Mouse (Mus musculus) intestine, embryonic 14.5 days (tissue): ENCODE results near the gene Sppl3. TPM values are rescaled to one million over a fixed set of nuclear protein-coding genes. Genes with fewer than 3 reads are reported as not detected.

ENCODE experiments used
- ATAC-seq: fragments of 200-750 bp; cut with Nextera tagmentation; replicated peaks from 2 replicates; pipeline ENCODE4 v1.8.0; 2017; ENCODE audit warnings: low read depth, moderate number of reproducible peaks, moderate TSS enrichment, moderate library complexity; ENCODE audit not compliant: low FRiP score, low TSS enrichment
- DNase-seq: peaks from one replicate; pipeline ENCODE4 v3.0.0-alpha.2; 2018; ENCODE audit warnings: low spot score
- H3K27ac ChIP-seq: fragments of 300-500 bp; sonication (generic); 2 replicates; pipeline ENCODE4 v1.5.1; 2014; ENCODE audit warnings: low read depth, mild to moderate bottlenecking, control low read depth
- H3K27me3 ChIP-seq: fragments of 300-500 bp; sonication (generic); replicated peaks from 2 replicates; pipeline ENCODE4 v1.6.1; 2014; ENCODE audit warnings: low read length, control low read depth; ENCODE audit not compliant: control insufficient read depth, insufficient read depth
- H3K36me3 ChIP-seq: fragments of 300-500 bp; sonication (generic); 2 replicates; pipeline ENCODE4 v1.6.1; 2014; ENCODE audit warnings: low read length, control low read depth; ENCODE audit not compliant: control insufficient read depth, insufficient read depth
- H3K4me1 ChIP-seq: fragments of 300-500 bp; sonication (generic); replicated peaks from 2 replicates; pipeline ENCODE4 v1.6.1; 2014; ENCODE audit warnings: low read length, control low read depth, mixed read lengths; ENCODE audit not compliant: control insufficient read depth, insufficient read depth
- H3K4me2 ChIP-seq: fragments of 300-500 bp; sonication (generic); 2 replicates; pipeline ENCODE4 v1.6.1; 2014; ENCODE audit warnings: low read length
- H3K4me3 ChIP-seq: fragments of 300-500 bp; sonication (generic); 2 replicates; pipeline ENCODE4 v1.5.1; 2014; ENCODE audit warnings: low read depth, low read length, control low read depth, mixed read lengths
- H3K9ac ChIP-seq: fragments of 300-500 bp; sonication (generic); 2 replicates; pipeline ENCODE4 v1.6.1; 2014; ENCODE audit warnings: mild to moderate bottlenecking, low read length
- H3K9me3 ChIP-seq: fragments of 300-500 bp; sonication (generic); 2 replicates; pipeline ENCODE4 v1.6.1; 2016; ENCODE audit warnings: low read length, control low read depth; ENCODE audit not compliant: control insufficient read depth
- WGBS: fragments of 180-500 bp; shearing (Covaris S2); extraction: QIAGEN DNeasy Blood & Tissue Kit; methylation state at CpG from one replicate; pipeline ENCODE4 v1.1.7; 2014; 5-methylcytosine and 5-hydroxymethylcytosine counted together
- polyA plus RNA-seq: library from polyadenylated mRNA; unstranded; fragments of >200 nt; fragmentation: Nextera tagmentation; extraction: Ambion mirVana; gene quantifications from 2 replicates; pipeline ENCODE4 v1.2.1, GENCODE M21; 2014

Sppl3 gene
- polyA plus RNA-seq, 1 experiment from 2014 or later: 21.5 TPM

DNA sequence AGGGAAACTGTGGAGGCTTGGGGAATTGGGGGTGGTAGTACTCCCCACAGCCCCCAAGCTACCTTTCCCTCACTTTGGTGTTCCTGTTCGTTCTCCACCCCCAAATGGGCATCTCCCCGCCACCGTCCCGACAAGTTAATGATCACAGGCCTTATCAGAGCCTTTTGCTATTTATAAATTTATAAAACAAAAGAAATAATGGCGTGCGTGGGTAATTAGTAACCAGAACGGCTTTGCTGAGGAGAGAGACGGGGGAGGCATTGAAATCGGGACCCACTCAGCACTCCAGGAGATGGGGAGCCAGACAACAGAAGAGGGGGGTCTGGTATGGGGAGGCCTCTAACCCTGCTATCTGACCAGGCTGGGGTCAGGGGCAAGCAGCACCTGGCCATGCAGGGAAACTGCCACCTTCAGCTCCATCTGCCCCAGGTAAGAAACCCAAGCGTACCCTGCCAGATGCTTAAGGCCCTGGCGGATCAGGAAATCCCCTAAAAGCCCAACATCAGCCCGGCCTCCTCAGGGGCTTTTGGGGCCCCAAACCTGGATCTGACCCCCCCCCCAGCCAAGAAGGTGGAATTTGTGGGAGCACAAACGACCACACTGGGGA lies 41.2 kb upstream of the Sppl3 start:
- Histone ChIP-seq H3K4me2 (peak overlapping the region; percentile 11), H3K36me3 (no peaks in the 10 kb centered on the region), H3K9ac (peak overlapping the region; percentile 53), H3K9me3 (no peaks in the 10 kb centered on the region), H3K27ac (peak overlapping the region; percentile 75), H3K27me3 (no peaks in the 10 kb centered on the region), H3K4me1 (no peaks in the 10 kb centered on the region), H3K4me3 (peak overlapping the region; percentile 39)
- 49% methylated on average over 13 of the region's 13 CpGs for WGBS
- ATAC-seq (no peak), DNase-seq (peak; percentile 52)

DNA sequence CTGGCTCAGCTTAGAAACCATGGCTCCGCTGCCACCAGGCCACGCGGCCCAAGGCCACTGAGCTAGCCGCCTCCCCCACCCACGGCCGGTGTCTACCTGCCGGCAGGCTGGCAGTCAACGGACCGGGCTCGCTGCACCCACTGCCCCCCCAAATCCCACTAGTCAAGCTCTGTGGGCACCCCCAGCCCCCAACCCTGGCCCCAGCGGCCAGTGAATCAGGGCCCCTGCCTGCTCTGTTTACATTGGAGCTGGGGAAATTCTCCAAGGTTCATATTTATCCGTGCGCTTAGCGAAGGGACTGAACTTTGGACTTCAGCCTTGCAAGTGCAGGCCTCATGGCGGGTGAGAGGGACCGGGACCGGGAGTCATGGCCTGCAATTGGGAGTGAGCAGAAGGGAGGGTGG lies 40.1 kb upstream of the Sppl3 start, which contains the start of gene Hnf1a:
Hnf1a (minus strand) TSS at position 271 of the 404 bp plus-strand sequence.
- peak within 1 kb of the TSS; percentile 41 for H3K4me2 ChIP-seq
- no peaks in the 10 kb centered on the region for H3K27me3 ChIP-seq
- no peaks in the 10 kb centered on the region for H3K9me3 ChIP-seq
- ATAC-seq (peak; percentile 68), DNase-seq (peak; percentile 67)
- H3K27ac ChIP-seq: peak within 1 kb of the TSS; percentile 75
- WGBS: 49% methylated on average over 14 of the region's 17 CpGs
- H3K4me3 ChIP-seq: peak within 1 kb of the TSS; percentile 39
- no peaks in the 10 kb centered on the region for H3K4me1 ChIP-seq
- H3K9ac ChIP-seq: peak within 1 kb of the TSS; percentile 53
- H3K36me3 ChIP-seq: no peaks in the 10 kb centered on the region

DNA sequence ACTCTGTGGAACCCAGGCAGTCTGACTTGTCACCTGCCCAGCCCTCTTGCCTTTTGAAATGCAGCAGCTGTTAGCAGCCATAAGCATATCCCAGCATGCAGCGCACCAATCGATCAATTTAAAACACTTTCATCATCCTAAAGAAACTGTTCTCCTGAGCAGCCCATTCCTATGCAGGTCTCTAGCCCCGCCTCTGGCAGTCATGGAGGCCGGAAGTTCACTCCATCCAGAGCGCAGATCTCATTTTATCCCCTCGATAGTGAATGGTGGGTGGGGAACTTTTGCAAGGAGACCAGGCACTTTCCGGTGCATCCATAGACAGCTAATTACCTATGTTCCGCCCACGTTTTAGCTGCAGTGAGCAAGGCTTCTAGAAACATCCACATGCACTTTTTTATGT lies 38.7 kb upstream of the Sppl3 start:
- Histone ChIP-seq H3K27me3 (no peaks in the 10 kb centered on the region), H3K4me1 (no peaks in the 10 kb centered on the region), H3K27ac (no peak overlapping the region), H3K9ac (no peak overlapping the region), H3K4me3 (0 out of 2 replicates have a peak overlapping the region, but pooled peaks have one; percentile 39), H3K9me3 (no peaks in the 10 kb centered on the region), H3K4me2 (peak overlapping the region; percentile 41), H3K36me3 (no peaks in the 10 kb centered on the region)
- ATAC-seq: no peak
- 72% methylated on average over 9 of the region's 9 CpGs for WGBS
- DNase-seq: peak; percentile 48

DNA sequence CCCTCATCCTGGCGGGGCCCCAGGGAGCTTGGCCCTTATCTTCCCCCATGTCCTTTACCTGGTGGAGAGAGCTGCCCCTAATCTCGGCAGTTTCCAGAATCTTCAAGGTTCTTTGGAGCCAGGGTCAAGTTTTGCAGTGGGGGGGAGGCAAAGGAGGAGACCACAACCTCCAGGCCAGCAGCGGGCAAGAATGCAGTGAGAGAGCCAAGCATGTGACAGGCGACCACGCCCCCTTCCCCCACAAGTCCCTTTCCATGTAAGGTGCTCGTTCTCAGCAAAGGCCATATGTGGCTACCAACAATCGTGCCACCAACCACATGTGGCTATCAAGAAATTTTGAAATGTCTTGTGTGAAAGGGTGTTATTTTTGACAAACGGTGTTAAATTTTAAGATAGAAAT lies 37.8 kb upstream of the Sppl3 start:
- no peak for ATAC-seq
- no peaks in the 10 kb centered on the region for H3K36me3 ChIP-seq

DNA sequence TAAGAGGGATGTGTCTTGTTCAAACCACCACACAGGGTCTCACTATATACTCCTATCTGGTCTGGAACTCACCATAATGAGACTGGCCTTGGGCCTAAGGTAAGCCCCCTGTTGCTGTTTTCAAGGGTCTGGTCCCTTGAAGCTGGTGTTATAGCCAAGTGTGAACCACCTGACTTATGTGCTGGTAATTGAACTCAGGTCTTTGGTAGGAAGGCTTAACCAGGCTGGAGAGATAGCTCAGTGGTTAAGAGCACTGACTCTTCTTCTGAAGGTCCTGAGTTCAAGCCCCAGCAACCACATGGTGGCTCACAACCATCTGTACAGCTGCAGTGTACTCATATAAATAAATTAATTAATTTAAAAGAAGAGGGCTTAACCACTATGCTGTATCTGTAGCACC lies 34.0 kb upstream of the Sppl3 start:
- DNase-seq: no peak
- H3K9ac ChIP-seq: no peak overlapping the region
- H3K36me3 ChIP-seq: no peaks in the 10 kb centered on the region
- no peak for ATAC-seq
- no peak overlapping the region for H3K4me3 ChIP-seq
- H3K4me2 ChIP-seq: no peak overlapping the region
- H3K27me3 ChIP-seq: no peaks in the 10 kb centered on the region
- no peak overlapping the region for H3K27ac ChIP-seq
- no peaks in the 10 kb centered on the region for H3K9me3 ChIP-seq
- H3K4me1 ChIP-seq: peaks cover 12% of the 10 kb centered on the region; the same call in 1 of the 2 replicates

More for the DNA sequence above, 37.8 kb upstream of the Sppl3 start:
- no peak overlapping the region for H3K9ac ChIP-seq
- H3K27ac ChIP-seq: no peak overlapping the region
- 74% methylated on average over 8 of the region's 8 CpGs for WGBS
- no peak overlapping the region for H3K4me2 ChIP-seq
- no peaks in the 10 kb centered on the region for H3K27me3 ChIP-seq
- no peak overlapping the region for H3K4me3 ChIP-seq
- H3K4me1 ChIP-seq: no peaks in the 10 kb centered on the region
- H3K9me3 ChIP-seq: no peaks in the 10 kb centered on the region
- DNase-seq: no peak

DNA sequence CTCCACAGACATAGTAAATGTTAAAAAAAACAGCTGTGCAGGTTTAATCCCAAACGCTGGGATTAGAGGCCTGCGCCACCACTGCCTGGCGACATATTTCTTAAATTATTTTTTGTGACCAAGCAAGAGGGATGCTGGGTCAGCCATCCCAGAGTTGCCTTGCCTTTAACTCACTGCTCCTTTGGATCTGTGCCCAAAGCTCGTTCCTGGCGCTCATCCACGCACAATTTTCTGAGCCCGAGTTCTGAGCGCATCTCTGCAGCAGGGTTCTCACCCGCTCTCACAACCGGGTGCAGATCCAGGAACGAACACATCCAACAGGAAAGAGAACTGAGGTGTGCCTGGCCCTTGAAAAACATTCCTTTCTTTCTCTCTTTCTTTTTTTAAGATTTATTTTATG lies 32.5 kb upstream of the Sppl3 start:
- H3K4me1 ChIP-seq: peaks cover 12% of the 10 kb centered on the region; the same call in 1 of the 2 replicates
- ATAC-seq (0 out of 2 replicates have a peak, but pooled peaks have one; percentile 1), DNase-seq (no peak)
- H3K27me3 ChIP-seq: no peaks in the 10 kb centered on the region
- no peak overlapping the region for H3K4me3 ChIP-seq
- no peaks in the 10 kb centered on the region for H3K9me3 ChIP-seq
- no peaks in the 10 kb centered on the region for H3K36me3 ChIP-seq
- 64% methylated on average over 11 of the region's 11 CpGs for WGBS
- H3K27ac ChIP-seq: no peak overlapping the region
- H3K4me2 ChIP-seq: no peak overlapping the region
- no peak overlapping the region for H3K9ac ChIP-seq

DNA sequence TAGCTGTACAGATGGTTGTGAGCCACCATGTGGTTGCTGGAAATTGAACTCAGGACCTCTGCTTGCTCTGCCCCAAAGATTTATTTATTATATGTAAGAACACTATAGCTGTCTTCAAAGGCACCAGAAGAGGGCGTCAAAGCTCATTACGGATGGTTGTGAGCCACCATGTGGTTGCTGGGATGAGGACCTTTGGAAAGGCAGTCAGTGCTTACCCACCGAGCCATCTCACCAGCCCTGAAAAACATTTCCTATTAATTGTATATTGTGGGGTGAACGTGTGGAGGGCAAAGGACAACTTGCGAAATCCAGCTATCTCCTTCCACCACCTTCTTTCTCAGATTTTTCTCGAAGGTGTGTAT lies 32.1 kb upstream of the Sppl3 start:
- no peak overlapping the region; the same call in 1 of the 2 replicates for H3K4me3 ChIP-seq
- WGBS: 6% methylated on average over 6 of the region's 6 CpGs
- no peaks in the 10 kb centered on the region for H3K9me3 ChIP-seq
- H3K4me2 ChIP-seq: peak overlapping the region; percentile 46
- peaks cover 12% of the 10 kb centered on the region; the same call in 1 of the 2 replicates for H3K4me1 ChIP-seq
- H3K27me3 ChIP-seq: no peaks in the 10 kb centered on the region
- no peak overlapping the region for H3K27ac ChIP-seq
- H3K36me3 ChIP-seq: no peaks in the 10 kb centered on the region
- no peak overlapping the region for H3K9ac ChIP-seq
- DNase-seq (no peak), ATAC-seq (peak; percentile 15; the same call in 1 of the 2 replicates)

DNA sequence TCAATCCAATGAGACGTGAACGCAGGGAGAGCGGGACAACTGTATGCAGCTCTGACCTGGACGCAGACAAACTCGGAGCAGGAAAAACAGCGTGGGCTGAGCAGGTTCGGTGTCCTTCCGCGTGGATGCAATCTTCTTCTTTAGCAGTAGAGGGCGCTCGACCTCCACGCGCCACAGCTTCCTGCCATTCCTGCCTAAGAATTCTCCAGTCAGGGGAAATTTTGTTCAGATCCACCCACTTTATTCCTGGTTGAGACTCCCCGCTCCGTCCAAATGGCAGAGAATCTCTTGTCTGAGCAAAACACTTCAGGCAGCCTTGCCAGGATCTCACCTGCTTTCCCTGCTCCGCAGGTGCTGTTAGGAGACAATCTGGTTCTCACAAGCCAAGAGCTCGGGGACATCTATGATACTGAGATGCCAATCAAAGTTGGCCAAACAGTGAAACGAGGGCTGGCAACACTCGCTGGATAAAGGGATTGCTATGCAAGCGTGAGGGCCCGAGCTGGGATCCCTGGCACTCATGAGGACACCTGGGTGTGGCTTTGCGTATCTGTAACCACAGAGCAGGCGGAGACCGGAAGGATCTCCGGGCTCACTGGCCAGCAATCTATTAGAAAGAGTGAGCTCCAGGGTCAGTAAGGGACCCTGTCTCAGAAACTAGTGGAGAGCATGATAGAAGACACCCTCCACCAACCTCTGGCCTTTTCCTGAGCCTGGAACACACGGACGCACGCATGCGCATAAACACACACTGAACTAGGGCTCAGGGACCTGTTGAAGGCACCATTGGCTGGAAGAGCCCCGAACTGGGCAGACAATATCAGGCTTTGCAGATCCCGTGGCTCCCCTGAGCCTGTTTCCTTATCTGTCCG lies 31.5 kb upstream of the Sppl3 start:
- H3K27me3 ChIP-seq: no peaks in the 10 kb centered on the region
- H3K9ac ChIP-seq: 0 out of 2 replicates have a peak overlapping the region, but pooled peaks have one; percentile 16
- no peak overlapping the region; the same call in 1 of the 2 replicates for H3K27ac ChIP-seq
- peak overlapping the region; percentile 46 for H3K4me2 ChIP-seq
- H3K4me1 ChIP-seq: peaks cover 12% of the 10 kb centered on the region; the same call in 1 of the 2 replicates
- H3K9me3 ChIP-seq: no peaks in the 10 kb centered on the region
- peak overlapping the region; percentile 30 for H3K4me3 ChIP-seq
- peak; percentile 84 for DNase-seq
- peak; percentile 26; the same call in 1 of the 2 replicates for ATAC-seq
- H3K36me3 ChIP-seq: no peaks in the 10 kb centered on the region
- 11% methylated on average over 32 of the region's 32 CpGs for WGBS
